Mouse (Mus musculus): ENCODE measurements around the gene Plcb4. TPM values are rescaled to one million over a fixed set of nuclear protein-coding genes. Genes with fewer than 3 reads are reported as not detected.

Plcb4 gene
- total RNA-seq, 4 experiments from 2014 or later = 57.9 to 85.4 (median 73.2) TPM

GRCm38 (mm10) chr2:135997361-135998150 lies 338.7 kb downstream of the Plcb4 start:
- DNase-seq (ENCODE audit: low spot score in 2 of 2) = no peak

DNA sequence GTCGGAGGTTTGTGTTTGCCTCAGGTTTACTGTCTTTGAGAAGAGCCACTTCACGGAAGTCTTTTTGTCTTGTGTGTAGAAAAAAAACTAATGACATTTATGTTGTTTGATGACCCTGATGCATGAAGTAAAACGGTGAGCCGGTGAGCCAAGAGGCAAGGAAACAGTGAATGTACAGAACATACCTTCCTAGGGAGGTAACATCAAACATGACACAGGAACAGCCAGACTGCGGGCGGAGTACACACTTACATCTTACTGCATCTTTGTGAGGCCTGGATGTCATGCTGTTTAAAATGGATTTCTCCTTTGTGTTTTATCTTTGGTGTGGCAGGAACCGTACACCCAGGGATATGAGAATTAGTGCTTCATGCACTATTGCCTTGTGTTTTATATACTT lies 340.1 kb downstream of the Plcb4 start:
- DNase-seq (ENCODE audit: low spot score in 2 of 2) = no peak

- no peak for DNase-seq (ENCODE audit: low spot score in 2 of 2)
Observed at GRCm38 (mm10) chr2:135999361-135999760, 340.6 kb downstream of the Plcb4 start.

GRCm38 (mm10) chr2:136000933-136001332 lies 342.1 kb downstream of the Plcb4 start:
- no peak for DNase-seq (ENCODE audit: low spot score in 2 of 2)

DNA sequence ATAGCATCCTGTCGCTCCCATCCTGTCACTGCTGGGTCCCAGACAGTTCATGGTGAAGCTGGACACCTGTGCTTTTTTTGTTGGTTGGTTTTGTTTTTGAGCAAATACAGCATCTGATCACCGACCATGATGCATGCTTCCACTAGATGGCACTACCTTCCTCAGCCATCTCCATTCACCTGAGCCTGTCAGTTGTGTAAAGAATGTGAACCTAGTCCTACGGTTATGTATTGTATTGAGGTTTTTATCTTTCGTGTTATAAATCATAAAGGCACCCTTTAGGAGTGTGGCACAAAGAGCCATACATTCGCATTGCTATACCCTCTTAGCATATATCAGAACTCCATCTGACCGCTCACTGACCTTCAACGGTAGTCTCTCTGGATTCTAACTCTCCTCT lies 343.3 kb downstream of the Plcb4 start:
- no peak for DNase-seq (ENCODE audit: low spot score in 2 of 2)

GRCm38 (mm10) chr2:136003836-136004235 lies 345.0 kb downstream of the Plcb4 start:
- no peak for DNase-seq (ENCODE audit: low spot score in 2 of 2)

- DNase-seq (ENCODE audit: low spot score in 2 of 2) = peak in 1 of 2 experiments; percentile 33
Observed at GRCm38 (mm10) chr2:136006280-136006679, 347.5 kb downstream of the Plcb4 start.

GRCm38 (mm10) chr2:136012759-136013158 lies 353.9 kb downstream of the Plcb4 start:
- DNase-seq (ENCODE audit: low spot score in 2 of 2) = peak in 1 of 2 experiments; percentile 32

- DNase-seq (ENCODE audit: low spot score in 2 of 2) = no peak
Observed at GRCm38 (mm10) chr2:136048464-136048863, 389.7 kb downstream of the Plcb4 start.

DNA sequence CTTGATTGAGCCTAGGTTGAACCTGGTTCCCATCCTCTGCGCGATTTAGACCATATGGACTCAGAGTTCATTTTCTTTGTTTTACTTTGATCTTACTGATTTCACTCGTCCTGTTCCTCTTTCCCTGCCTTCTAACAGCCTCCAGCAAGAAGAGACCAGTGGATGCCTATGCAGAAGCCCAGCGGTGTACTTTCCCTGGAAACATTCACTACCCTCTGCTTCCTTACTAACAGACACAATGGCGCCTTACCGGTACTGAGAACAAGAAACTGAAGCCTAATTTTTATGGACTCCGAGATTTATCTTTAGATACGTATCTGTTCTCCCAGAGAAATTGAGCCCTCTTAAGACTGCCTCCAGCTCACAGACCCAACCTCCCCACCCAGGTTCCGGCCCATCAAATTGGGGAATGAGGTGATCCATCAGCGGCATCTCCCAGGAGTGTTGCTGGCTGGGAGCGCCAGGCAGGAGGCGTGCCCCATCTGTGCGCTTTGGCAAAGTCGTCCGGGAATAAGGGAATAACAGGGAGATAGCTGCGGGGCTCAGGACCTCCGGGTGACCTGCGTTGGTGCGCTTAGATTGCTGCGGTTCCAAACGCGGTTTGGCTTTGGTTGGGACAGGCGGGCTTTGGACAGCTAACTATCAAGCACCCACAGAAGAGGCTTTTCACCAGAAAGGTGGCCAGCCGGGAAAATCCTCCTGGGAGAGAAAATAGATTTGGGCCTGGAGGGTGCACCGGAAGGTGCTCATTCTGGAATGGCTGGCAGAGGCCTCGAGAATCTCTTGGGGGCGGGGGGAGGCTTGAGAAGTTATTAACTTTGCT lies 392.2 kb downstream of the Plcb4 start:
- DNase-seq (ENCODE audit: low spot score in 2 of 2) = peak in 1 of 2 experiments; percentile 50

GRCm38 (mm10) chr2:136051688-136052289 lies 393.0 kb downstream of the Plcb4 start, which contains the start of gene Lamp5:
Gene Lamp5, plus strand, starts transcription at chr2:136052239.
- DNase-seq (ENCODE audit: low spot score in 2 of 2) = no peak

DNA sequence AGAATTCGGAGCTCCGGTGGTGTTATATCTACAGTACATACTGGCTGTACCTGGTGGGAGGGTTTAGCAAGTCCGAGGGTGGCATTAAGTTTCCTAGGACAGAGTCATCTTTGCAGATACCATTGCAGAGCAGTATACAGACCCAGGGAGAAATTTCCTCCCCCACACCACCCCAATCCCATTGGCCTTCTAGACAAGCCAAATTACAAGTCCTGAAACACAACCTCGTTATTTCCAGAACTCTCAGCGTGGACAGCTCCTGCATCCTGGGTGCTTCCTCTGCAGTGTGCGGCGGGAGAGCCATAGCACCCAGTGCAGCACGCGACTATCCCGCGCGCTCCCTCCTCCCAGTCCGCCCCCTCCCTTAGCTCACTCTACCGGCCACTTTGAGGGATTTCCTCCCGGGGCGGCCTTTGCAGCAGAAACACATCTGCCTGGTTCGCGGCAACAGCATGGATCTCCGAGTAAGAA lies 399.1 kb downstream of the Plcb4 start:
- DNase-seq (ENCODE audit: low spot score in 2 of 2) = peak; percentile 38 to 45

GRCm38 (mm10) chr2:136058398-136058797 lies 399.6 kb downstream of the Plcb4 start:
- no peak for DNase-seq (ENCODE audit: low spot score in 2 of 2)

- no peak for DNase-seq (ENCODE audit: low spot score in 2 of 2)
Observed at GRCm38 (mm10) chr2:136059029-136059669, 400.3 kb downstream of the Plcb4 start.
